Mouse (Mus musculus): Measurements from ENCODE around the gene Gm45021.

DNA sequence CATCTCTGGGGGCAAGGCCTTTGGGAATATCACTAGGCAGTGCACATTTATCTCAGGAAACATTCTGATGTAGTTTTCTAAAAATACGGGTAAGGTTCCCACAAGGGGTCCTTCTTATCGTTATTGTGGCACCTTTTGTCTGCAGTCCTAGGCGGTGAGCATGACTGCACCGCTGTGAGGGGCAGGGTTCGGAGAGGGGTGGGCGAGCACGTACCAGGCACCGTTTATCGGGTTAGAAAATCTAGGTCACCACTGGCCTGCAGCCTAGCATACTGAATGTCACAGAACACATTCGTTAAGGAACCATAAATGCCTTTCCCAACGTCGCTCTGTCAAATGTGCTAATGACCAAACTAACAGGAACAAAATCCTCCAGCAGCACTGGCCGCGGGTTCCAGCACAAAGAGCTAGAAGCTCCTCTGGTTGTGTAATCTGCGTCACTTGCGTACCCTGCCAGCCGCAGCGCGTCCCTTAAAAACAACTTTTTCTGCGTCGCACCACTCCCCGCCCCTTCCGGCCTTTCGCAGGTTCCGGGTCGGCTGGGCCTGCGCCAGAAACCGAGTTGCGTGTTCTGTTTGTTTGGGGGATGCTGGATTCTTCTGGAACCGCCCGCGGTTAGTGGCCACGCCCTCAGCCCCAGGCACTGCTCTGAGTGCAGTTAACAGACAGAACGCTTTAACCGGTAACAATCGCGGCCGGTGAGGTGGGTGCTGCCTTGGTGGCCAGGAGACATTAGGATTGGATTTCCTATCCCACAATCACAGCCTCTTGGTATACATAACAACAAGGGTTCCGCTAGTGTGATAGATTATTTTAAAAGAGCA lies 34.9 kb upstream of the Gm45021 start, which contains the start of gene Lrrc61:
- TF ChIP-seq CHD2 (IDR thresholded peaks at IDR 0.05; ENCODE audit: low read depth, low read length) (no peak), ZC3H11A (IDR thresholded peaks at IDR 0.05; ENCODE audit: borderline replicate concordance, low read depth, low read length) (no peak)
